Mouse (Mus musculus) mature B cell (primary cell): ENCODE data around the gene Tmem97.

Experiments used
- in situ Hi-C: fragments of 300-500 bp; cut with MboI; formaldehyde crosslinking; loops from 2 replicates; pipeline ENCODE4 v1.14.3; 2019

Tmem97 gene

GRCm38 (mm10) chr11:78512025-78512957 is 38.3 kb downstream of the Tmem97 start, which contains the start of the genes Tmem199 and Poldip2:
Gene Tmem199 (minus strand): TSS chr11:78512172.
Gene Poldip2 (plus strand): TSS chr11:78512193.
- in situ Hi-C loops: no loop called here

GRCm38 (mm10) chr11:78509148-78509547 is 41.4 kb downstream of the Tmem97 start:
- in situ Hi-C loops: no loop called here

GRCm38 (mm10) chr11:78505430-78505829 is 45.1 kb downstream of the Tmem97 start:
- in situ Hi-C loops: no loop called here

GRCm38 (mm10) chr11:78502909-78503650 is 47.5 kb downstream of the Tmem97 start, which contains the start of gene Sebox:
Gene Sebox (plus strand): TSS chr11:78503447.
- in situ Hi-C loops: no loop called here

- in situ Hi-C loops: no loop called here
Observed at GRCm38 (mm10) chr11:78501529-78501928, 49.0 kb downstream of the Tmem97 start.

- in situ Hi-C loops: no loop called here
Observed at GRCm38 (mm10) chr11:78500623-78501202, 49.9 kb downstream of the Tmem97 start.

GRCm38 (mm10) chr11:78499543-78499942 is 51.0 kb downstream of the Tmem97 start:
- in situ Hi-C loops: no loop called here

GRCm38 (mm10) chr11:78499004-78499403 is 51.6 kb downstream of the Tmem97 start, which contains the start of gene Vtn:
Gene Vtn (plus strand): TSS chr11:78499091.
- in situ Hi-C loops: no loop called here

- in situ Hi-C loops: no loop called here
Observed at GRCm38 (mm10) chr11:78497544-78498522, 52.7 kb downstream of the Tmem97 start, which contains the start of gene Sarm1. Gene Sarm1 (minus strand): TSS chr11:78497754.

- in situ Hi-C loops: no loop called here
Observed at GRCm38 (mm10) chr11:78497071-78497541, 53.5 kb downstream of the Tmem97 start.

GRCm38 (mm10) chr11:78495904-78496303 is 54.7 kb downstream of the Tmem97 start:
- in situ Hi-C loops: no loop called here
